Mouse (Mus musculus): ENCODE measurements around the gene Fblim1. TPM values are rescaled to one million over a fixed set of nuclear protein-coding genes. Genes with fewer than 3 reads are reported as not detected.

Fblim1 gene
- polyA plus RNA-seq, 1 experiment from 2014 or later = 65.4 TPM

GRCm38 (mm10) chr4:141641961-141642811 is 36.3 kb upstream of the Fblim1 start:
- H3K4me2 ChIP-seq = no peak overlapping the region
- H3K4me3 ChIP-seq (replicated peaks) = no peak overlapping the region
- H3K36me3 ChIP-seq = peaks cover 58% of the 10 kb centered on the region
- ATAC-seq (ENCODE audit: insufficient number of reproducible peaks, insufficient read depth, low FRiP score, low TSS enrichment, low read depth) = no peak
- 91% methylated on average over 25 of the region's 25 CpGs for WGBS
- no peak overlapping the region for H3K9ac ChIP-seq (replicated peaks)
- no peak overlapping the region for H3K27ac ChIP-seq
- H3K27me3 ChIP-seq = no peaks in the 10 kb centered on the region
- H3K9me3 ChIP-seq = no peaks in the 10 kb centered on the region
- H3K4me1 ChIP-seq (replicated peaks) = peaks cover 7% of the 10 kb centered on the region

GRCm38 (mm10) chr4:141641353-141641771 is 35.5 kb upstream of the Fblim1 start:
- H3K4me1 ChIP-seq (replicated peaks) = peaks cover 7% of the 10 kb centered on the region
- H3K9me3 ChIP-seq = no peaks in the 10 kb centered on the region
- H3K27ac ChIP-seq = no peak overlapping the region
- H3K27me3 ChIP-seq = no peaks in the 10 kb centered on the region
- no peak overlapping the region for H3K9ac ChIP-seq (replicated peaks)
- no peak overlapping the region for H3K4me2 ChIP-seq
- peaks cover 61% of the 10 kb centered on the region for H3K36me3 ChIP-seq
- H3K4me3 ChIP-seq (replicated peaks) = no peak overlapping the region
- 87% methylated on average over 7 of the region's 7 CpGs for WGBS
- no peak for ATAC-seq (ENCODE audit: insufficient number of reproducible peaks, insufficient read depth, low FRiP score, low TSS enrichment, low read depth)

GRCm38 (mm10) chr4:141639474-141639873 is 33.6 kb upstream of the Fblim1 start:
- Histone ChIP-seq H3K9ac (replicated peaks) (no peak overlapping the region), H3K4me2 (no peak overlapping the region), H3K4me1 (replicated peaks) (peaks cover 7% of the 10 kb centered on the region), H3K27ac (no peak overlapping the region), H3K27me3 (no peaks in the 10 kb centered on the region), H3K9me3 (no peaks in the 10 kb centered on the region), H3K4me3 (replicated peaks) (no peak overlapping the region), H3K36me3 (peaks cover 74% of the 10 kb centered on the region)
- no peak for ATAC-seq (ENCODE audit: insufficient number of reproducible peaks, insufficient read depth, low FRiP score, low TSS enrichment, low read depth)
- WGBS = 77% methylated on average over 11 of the region's 11 CpGs

- no peak overlapping the region for H3K9ac ChIP-seq (replicated peaks)
- no peak for ATAC-seq (ENCODE audit: insufficient number of reproducible peaks, insufficient read depth, low FRiP score, low TSS enrichment, low read depth)
- no peaks in the 10 kb centered on the region for H3K4me1 ChIP-seq (replicated peaks)
- H3K4me3 ChIP-seq (replicated peaks) = no peak overlapping the region
- H3K27me3 ChIP-seq = no peaks in the 10 kb centered on the region
- no peak overlapping the region for H3K27ac ChIP-seq
- H3K36me3 ChIP-seq = peaks cover 90% of the 10 kb centered on the region
- H3K4me2 ChIP-seq = no peak overlapping the region
- 92% methylated on average over 5 of the region's 5 CpGs for WGBS
- no peaks in the 10 kb centered on the region for H3K9me3 ChIP-seq
These were observed 30.8 kb upstream of the Fblim1 start for GRCm38 (mm10) chr4:141636693-141637092.

GRCm38 (mm10) chr4:141635991-141636390 is 30.1 kb upstream of the Fblim1 start:
- H3K9me3 ChIP-seq = no peaks in the 10 kb centered on the region
- H3K9ac ChIP-seq (replicated peaks) = no peak overlapping the region

GRCm38 (mm10) chr4:141632111-141632873 is 26.4 kb upstream of the Fblim1 start:
- no peaks in the 10 kb centered on the region for H3K9me3 ChIP-seq
- ATAC-seq (ENCODE audit: insufficient number of reproducible peaks, insufficient read depth, low FRiP score, low TSS enrichment, low read depth) = no peak
- WGBS = 94% methylated on average over 21 of the region's 21 CpGs

More at GRCm38 (mm10) chr4:141635991-141636390, 30.1 kb upstream of the Fblim1 start:
- H3K4me2 ChIP-seq = no peak overlapping the region
- H3K27me3 ChIP-seq = no peaks in the 10 kb centered on the region
- H3K4me1 ChIP-seq (replicated peaks) = no peaks in the 10 kb centered on the region
- H3K27ac ChIP-seq = no peak overlapping the region
- H3K4me3 ChIP-seq (replicated peaks) = no peak overlapping the region
- H3K36me3 ChIP-seq = peaks cover 90% of the 10 kb centered on the region
- ATAC-seq (ENCODE audit: insufficient number of reproducible peaks, insufficient read depth, low FRiP score, low TSS enrichment, low read depth) = no peak
- 50% methylated on average over 9 of the region's 9 CpGs for WGBS

GRCm38 (mm10) chr4:141631250-141631649 is 25.4 kb upstream of the Fblim1 start:
- no peaks in the 10 kb centered on the region for H3K4me1 ChIP-seq (replicated peaks)
- peaks cover 92% of the 10 kb centered on the region for H3K36me3 ChIP-seq
- H3K27me3 ChIP-seq = no peaks in the 10 kb centered on the region
- no peak overlapping the region for H3K4me2 ChIP-seq
- H3K9ac ChIP-seq (replicated peaks) = no peak overlapping the region
- 94% methylated on average over 20 of the region's 20 CpGs for WGBS
- no peak overlapping the region for H3K4me3 ChIP-seq (replicated peaks)
- no peak overlapping the region for H3K27ac ChIP-seq
- ATAC-seq (ENCODE audit: insufficient number of reproducible peaks, insufficient read depth, low FRiP score, low TSS enrichment, low read depth) = no peak
- no peaks in the 10 kb centered on the region for H3K9me3 ChIP-seq

More at GRCm38 (mm10) chr4:141632111-141632873, 26.4 kb upstream of the Fblim1 start:
- no peak overlapping the region for H3K4me3 ChIP-seq (replicated peaks)
- no peaks in the 10 kb centered on the region for H3K4me1 ChIP-seq (replicated peaks)
- no peak overlapping the region for H3K9ac ChIP-seq (replicated peaks)
- H3K27me3 ChIP-seq = no peaks in the 10 kb centered on the region
- no peak overlapping the region for H3K27ac ChIP-seq
- no peak overlapping the region for H3K4me2 ChIP-seq
- H3K36me3 ChIP-seq = peaks cover 92% of the 10 kb centered on the region

- Histone ChIP-seq H3K36me3 (peaks cover 98% of the 10 kb centered on the region), H3K4me2 (no peak overlapping the region), H3K9me3 (no peaks in the 10 kb centered on the region), H3K4me3 (replicated peaks) (no peak overlapping the region), H3K27me3 (no peaks in the 10 kb centered on the region), H3K27ac (no peak overlapping the region), H3K4me1 (replicated peaks) (no peaks in the 10 kb centered on the region), H3K9ac (replicated peaks) (no peak overlapping the region)
- no peak for ATAC-seq (ENCODE audit: insufficient number of reproducible peaks, insufficient read depth, low FRiP score, low TSS enrichment, low read depth)
- 92% methylated on average over 11 of the region's 11 CpGs for WGBS
These were observed 24.1 kb upstream of the Fblim1 start for GRCm38 (mm10) chr4:141630021-141630420.

GRCm38 (mm10) chr4:141628661-141629060 is 22.8 kb upstream of the Fblim1 start:
- no peak overlapping the region for H3K4me2 ChIP-seq
- ATAC-seq (ENCODE audit: insufficient number of reproducible peaks, insufficient read depth, low FRiP score, low TSS enrichment, low read depth) = no peak
- 86% methylated on average over 14 of the region's 14 CpGs for WGBS
- H3K36me3 ChIP-seq = peaks cover 95% of the 10 kb centered on the region
- no peak overlapping the region for H3K4me3 ChIP-seq (replicated peaks)
- H3K4me1 ChIP-seq (replicated peaks) = no peaks in the 10 kb centered on the region
- no peak overlapping the region for H3K9ac ChIP-seq (replicated peaks)
- no peaks in the 10 kb centered on the region for H3K9me3 ChIP-seq
- no peak overlapping the region for H3K27ac ChIP-seq
- no peaks in the 10 kb centered on the region for H3K27me3 ChIP-seq

GRCm38 (mm10) chr4:141627502-141627901 is 21.6 kb upstream of the Fblim1 start:
- Histone ChIP-seq H3K27me3 (no peaks in the 10 kb centered on the region), H3K9ac (replicated peaks) (no peak overlapping the region), H3K4me2 (no peak overlapping the region), H3K27ac (no peak overlapping the region), H3K36me3 (peaks cover 84% of the 10 kb centered on the region), H3K9me3 (no peaks in the 10 kb centered on the region), H3K4me3 (replicated peaks) (no peak overlapping the region), H3K4me1 (replicated peaks) (no peaks in the 10 kb centered on the region)
- ATAC-seq (ENCODE audit: insufficient number of reproducible peaks, insufficient read depth, low FRiP score, low TSS enrichment, low read depth) = no peak
- WGBS = 87% methylated on average over 5 of the region's 5 CpGs

GRCm38 (mm10) chr4:141625774-141626550 is 20.1 kb upstream of the Fblim1 start:
- H3K9ac ChIP-seq (replicated peaks) = no peak overlapping the region
- H3K4me1 ChIP-seq (replicated peaks) = no peaks in the 10 kb centered on the region
- H3K4me3 ChIP-seq (replicated peaks) = no peak overlapping the region
- peaks cover 68% of the 10 kb centered on the region for H3K36me3 ChIP-seq
- WGBS = 90% methylated on average over 16 of the region's 16 CpGs
- H3K9me3 ChIP-seq = no peaks in the 10 kb centered on the region
- no peak for ATAC-seq (ENCODE audit: insufficient number of reproducible peaks, insufficient read depth, low FRiP score, low TSS enrichment, low read depth)
- no peak overlapping the region for H3K4me2 ChIP-seq
- H3K27ac ChIP-seq = no peak overlapping the region
- no peaks in the 10 kb centered on the region for H3K27me3 ChIP-seq
